Mouse (Mus musculus): ENCODE measurements around the gene Rora. TPM values are rescaled to one million over a fixed set of nuclear protein-coding genes. Genes with fewer than 3 reads are reported as not detected.
"Not testable (repeated sequence)": the region's sequence is repeated elsewhere in the genome, so short reads cannot be mapped to it uniquely, and the experiment has no call there.

Rora gene
- polyA plus RNA-seq, 1 experiment from 2014 or later = 6.0 TPM

- WGBS = 89% methylated on average over 4 of the region's 4 CpGs
- no peak for DNase-seq (ENCODE audit: low spot score)
- ATAC-seq (replicated peaks; ENCODE audit: low FRiP score) = no peak
- Histone ChIP-seq H3K9me3 (ENCODE audit: control insufficient read depth, low read length) (no peaks in the 10 kb centered on the region), H3K27me3 (ENCODE audit: control insufficient read depth, insufficient read depth, low read length) (no peaks in the 10 kb centered on the region), H3K4me1 (replicated peaks; ENCODE audit: control insufficient read depth, insufficient read depth, low read length) (no peaks in the 10 kb centered on the region), H3K4me2 (ENCODE audit: low read depth, low read length, severe bottlenecking) (no peak overlapping the region), H3K36me3 (ENCODE audit: control insufficient read depth, insufficient read depth, low read length) (no peaks in the 10 kb centered on the region), H3K4me3 (ENCODE audit: low read depth, low read length) (no peak overlapping the region), H3K27ac (ENCODE audit: low read depth, low read length) (no peak overlapping the region), H3K9ac (ENCODE audit: low read length) (no peak overlapping the region)
Observed at GRCm38 (mm10) chr9:69086844-69087243, 433.3 kb downstream of the Rora start.

- H3K9me3 ChIP-seq (ENCODE audit: control insufficient read depth, low read length) = no peaks in the 10 kb centered on the region
- no peak overlapping the region for H3K27ac ChIP-seq (ENCODE audit: low read depth, low read length)
- 97% methylated on average over 1 of the region's 1 CpGs for WGBS
- no peaks in the 10 kb centered on the region for H3K27me3 ChIP-seq (ENCODE audit: control insufficient read depth, insufficient read depth, low read length)
- DNase-seq (ENCODE audit: low spot score) = no peak
- H3K4me2 ChIP-seq (ENCODE audit: low read depth, low read length, severe bottlenecking) = no peak overlapping the region
- no peak overlapping the region for H3K9ac ChIP-seq (ENCODE audit: low read length)
- H3K4me1 ChIP-seq (replicated peaks; ENCODE audit: control insufficient read depth, insufficient read depth, low read length) = no peaks in the 10 kb centered on the region
- no peak overlapping the region for H3K4me3 ChIP-seq (ENCODE audit: low read depth, low read length)
- ATAC-seq (replicated peaks; ENCODE audit: low FRiP score) = no peak
- no peaks in the 10 kb centered on the region for H3K36me3 ChIP-seq (ENCODE audit: control insufficient read depth, insufficient read depth, low read length)
Observed at GRCm38 (mm10) chr9:69087325-69087724, 433.7 kb downstream of the Rora start.

- Histone ChIP-seq H3K27ac (ENCODE audit: low read depth, low read length) (no peak overlapping the region), H3K9ac (ENCODE audit: low read length) (no peak overlapping the region), H3K9me3 (ENCODE audit: control insufficient read depth, low read length) (no peaks in the 10 kb centered on the region), H3K36me3 (ENCODE audit: control insufficient read depth, insufficient read depth, low read length) (no peaks in the 10 kb centered on the region), H3K27me3 (ENCODE audit: control insufficient read depth, insufficient read depth, low read length) (no peaks in the 10 kb centered on the region), H3K4me2 (ENCODE audit: low read depth, low read length, severe bottlenecking) (no peak overlapping the region), H3K4me3 (ENCODE audit: low read depth, low read length) (no peak overlapping the region), H3K4me1 (replicated peaks; ENCODE audit: control insufficient read depth, insufficient read depth, low read length) (no peaks in the 10 kb centered on the region)
- DNase-seq (ENCODE audit: low spot score) = no peak
- WGBS = 55% methylated on average over 5 of the region's 5 CpGs
- ATAC-seq (replicated peaks; ENCODE audit: low FRiP score) = no peak
Observed at GRCm38 (mm10) chr9:69090749-69091270, 437.2 kb downstream of the Rora start.

- no peaks in the 10 kb centered on the region for H3K9me3 ChIP-seq (ENCODE audit: control insufficient read depth, low read length)
- H3K4me2 ChIP-seq (ENCODE audit: low read depth, low read length, severe bottlenecking) = no peak overlapping the region
- H3K4me3 ChIP-seq (ENCODE audit: low read depth, low read length) = no peak overlapping the region
- H3K9ac ChIP-seq (ENCODE audit: low read length) = no peak overlapping the region
- ATAC-seq (replicated peaks; ENCODE audit: low FRiP score) = no peak
- H3K36me3 ChIP-seq (ENCODE audit: control insufficient read depth, insufficient read depth, low read length) = no peaks in the 10 kb centered on the region
- no peaks in the 10 kb centered on the region for H3K4me1 ChIP-seq (replicated peaks; ENCODE audit: control insufficient read depth, insufficient read depth, low read length)
- no peak overlapping the region for H3K27ac ChIP-seq (ENCODE audit: low read depth, low read length)
- no peak for DNase-seq (ENCODE audit: low spot score)
- H3K27me3 ChIP-seq (ENCODE audit: control insufficient read depth, insufficient read depth, low read length) = no peaks in the 10 kb centered on the region
- WGBS = 70% methylated on average over 15 of the region's 15 CpGs
Observed at GRCm38 (mm10) chr9:69092119-69093013, 438.8 kb downstream of the Rora start.

- H3K36me3 ChIP-seq (ENCODE audit: control insufficient read depth, insufficient read depth, low read length); DNase-seq (ENCODE audit: low spot score); H3K27me3 ChIP-seq (ENCODE audit: control insufficient read depth, insufficient read depth, low read length); H3K4me2 ChIP-seq (ENCODE audit: low read depth, low read length, severe bottlenecking); ATAC-seq (replicated peaks; ENCODE audit: low FRiP score); H3K4me1 ChIP-seq (replicated peaks; ENCODE audit: control insufficient read depth, insufficient read depth, low read length); H3K4me3 ChIP-seq (ENCODE audit: low read depth, low read length); H3K9me3 ChIP-seq (ENCODE audit: control insufficient read depth, low read length); H3K27ac ChIP-seq (ENCODE audit: low read depth, low read length); H3K9ac ChIP-seq (ENCODE audit: low read length): not testable (repeated sequence)
- 95% methylated on average over 5 of the region's 5 CpGs for WGBS
Observed at GRCm38 (mm10) chr9:69100153-69100756, 446.7 kb downstream of the Rora start.

- Histone ChIP-seq H3K9ac (ENCODE audit: low read length) (no peak overlapping the region), H3K27ac (ENCODE audit: low read depth, low read length) (no peak overlapping the region), H3K36me3 (ENCODE audit: control insufficient read depth, insufficient read depth, low read length) (no peaks in the 10 kb centered on the region), H3K4me3 (ENCODE audit: low read depth, low read length) (no peak overlapping the region), H3K9me3 (ENCODE audit: control insufficient read depth, low read length) (no peaks in the 10 kb centered on the region), H3K4me1 (replicated peaks; ENCODE audit: control insufficient read depth, insufficient read depth, low read length) (no peaks in the 10 kb centered on the region), H3K4me2 (ENCODE audit: low read depth, low read length, severe bottlenecking) (no peak overlapping the region), H3K27me3 (ENCODE audit: control insufficient read depth, insufficient read depth, low read length) (no peaks in the 10 kb centered on the region)
- DNase-seq (ENCODE audit: low spot score) = no peak
- ATAC-seq (replicated peaks; ENCODE audit: low FRiP score) = no peak
- WGBS = 69% methylated on average over 5 of the region's 5 CpGs
Observed at GRCm38 (mm10) chr9:69104321-69104720, 450.7 kb downstream of the Rora start.

- Histone ChIP-seq H3K4me2 (ENCODE audit: low read depth, low read length, severe bottlenecking) (no peak overlapping the region), H3K4me3 (ENCODE audit: low read depth, low read length) (no peak overlapping the region), H3K9me3 (ENCODE audit: control insufficient read depth, low read length) (no peaks in the 10 kb centered on the region), H3K4me1 (replicated peaks; ENCODE audit: control insufficient read depth, insufficient read depth, low read length) (no peaks in the 10 kb centered on the region; the same call in 1 of the 2 replicates), H3K36me3 (ENCODE audit: control insufficient read depth, insufficient read depth, low read length) (no peaks in the 10 kb centered on the region), H3K27me3 (ENCODE audit: control insufficient read depth, insufficient read depth, low read length) (no peaks in the 10 kb centered on the region), H3K9ac (ENCODE audit: low read length) (no peak overlapping the region), H3K27ac (ENCODE audit: low read depth, low read length) (no peak overlapping the region)
- no peak for DNase-seq (ENCODE audit: low spot score)
- no peak for ATAC-seq (replicated peaks; ENCODE audit: low FRiP score)
- WGBS = 89% methylated on average over 2 of the region's 2 CpGs
Observed at GRCm38 (mm10) chr9:69109618-69110300, 456.2 kb downstream of the Rora start.

GRCm38 (mm10) chr9:69110301-69110674 is 456.7 kb downstream of the Rora start:
- 79% methylated on average over 5 of the region's 5 CpGs for WGBS
- H3K27ac ChIP-seq (ENCODE audit: low read depth, low read length) = no peak overlapping the region
- H3K9ac ChIP-seq (ENCODE audit: low read length) = no peak overlapping the region
- DNase-seq (ENCODE audit: low spot score) = no peak
- no peaks in the 10 kb centered on the region for H3K36me3 ChIP-seq (ENCODE audit: control insufficient read depth, insufficient read depth, low read length)
- no peaks in the 10 kb centered on the region; the same call in 1 of the 2 replicates for H3K4me1 ChIP-seq (replicated peaks; ENCODE audit: control insufficient read depth, insufficient read depth, low read length)
- H3K4me2 ChIP-seq (ENCODE audit: low read depth, low read length, severe bottlenecking) = no peak overlapping the region
- no peaks in the 10 kb centered on the region for H3K9me3 ChIP-seq (ENCODE audit: control insufficient read depth, low read length)
- no peak overlapping the region for H3K4me3 ChIP-seq (ENCODE audit: low read depth, low read length)
- no peak for ATAC-seq (replicated peaks; ENCODE audit: low FRiP score)
- no peaks in the 10 kb centered on the region for H3K27me3 ChIP-seq (ENCODE audit: control insufficient read depth, insufficient read depth, low read length)

All from forebrain, embryonic 11.5 days (tissue).